Mouse (Mus musculus): ENCODE measurements at regions not wholly inside any gene's neighbourhood (a gene's known extent, or its start where the extent isn't known, plus 50 kb on each side); places are given as distances from the start of the nearest gene placed in this dataset.

- no peak for TF ChIP-seq CTCF (conservative IDR thresholded peaks at IDR 0.05)
- no peak for DNase-seq (ENCODE audit: low spot score in 2 of 2)
- no peak overlapping the region for H3K27ac ChIP-seq
Observed at GRCm38 (mm10) chr15:56042449-56042848, 1435.0 kb downstream of the Slc22a22 start.

GRCm38 (mm10) chr15:56030007-56030406, 1447.4 kb downstream of the Slc22a22 start:
- DNase-seq (ENCODE audit: low spot score in 2 of 2) = no peak
- Histone ChIP-seq H3K4me3 (no peak overlapping the region), H3K27ac (no peak overlapping the region)
- no peak for TF ChIP-seq CTCF (conservative IDR thresholded peaks at IDR 0.05)

More at GRCm38 (mm10) chr15:56042449-56042848, 1435.0 kb downstream of the Slc22a22 start:
- H3K4me3 ChIP-seq = no peak overlapping the region

GRCm38 (mm10) chr15:56027197-56027818, 1450.1 kb downstream of the Slc22a22 start:
- no peak for DNase-seq (ENCODE audit: low spot score in 2 of 2)
- no peak for TF ChIP-seq CTCF (conservative IDR thresholded peaks at IDR 0.05)
- no peak overlapping the region for H3K27ac ChIP-seq
- no peak overlapping the region for H3K4me3 ChIP-seq

- no peak for DNase-seq (ENCODE audit: low spot score in 2 of 2)
- no peak overlapping the region for H3K4me3 ChIP-seq
- no peak for TF ChIP-seq CTCF (conservative IDR thresholded peaks at IDR 0.05)
- H3K27ac ChIP-seq = no peak overlapping the region
Observed at GRCm38 (mm10) chr15:56024705-56025104, 1452.7 kb downstream of the Slc22a22 start.

- DNase-seq (ENCODE audit: low spot score in 2 of 2) = no peak
- Histone ChIP-seq H3K4me3 (no peak overlapping the region), H3K27ac (no peak overlapping the region)
- TF ChIP-seq CTCF (conservative IDR thresholded peaks at IDR 0.05) = no peak
Observed at GRCm38 (mm10) chr15:56023862-56024484, 1453.5 kb downstream of the Slc22a22 start.

GRCm38 (mm10) chr15:56022315-56022714, 1455.1 kb downstream of the Slc22a22 start:
- H3K27ac ChIP-seq = no peak overlapping the region
- no peak for TF ChIP-seq CTCF (conservative IDR thresholded peaks at IDR 0.05)
- no peak for DNase-seq (ENCODE audit: low spot score in 2 of 2)
- H3K4me3 ChIP-seq = no peak overlapping the region

GRCm38 (mm10) chr15:56018141-56018540, 1459.3 kb downstream of the Slc22a22 start:
- Histone ChIP-seq H3K4me3 (no peak overlapping the region), H3K27ac (no peak overlapping the region)
- TF ChIP-seq CTCF (conservative IDR thresholded peaks at IDR 0.05) = no peak
- DNase-seq (ENCODE audit: low spot score in 2 of 2) = no peak

- DNase-seq (ENCODE audit: low spot score in 2 of 2) = no peak
- Histone ChIP-seq H3K27ac (no peak overlapping the region), H3K4me3 (no peak overlapping the region)
- TF ChIP-seq CTCF (conservative IDR thresholded peaks at IDR 0.05) = no peak
Observed at GRCm38 (mm10) chr15:56017561-56017960, 1459.9 kb downstream of the Slc22a22 start.

GRCm38 (mm10) chr15:56016070-56016469, 1461.4 kb downstream of the Slc22a22 start:
- no peak overlapping the region for H3K27ac ChIP-seq
- no peak for DNase-seq (ENCODE audit: low spot score in 2 of 2)
- no peak for TF ChIP-seq CTCF (conservative IDR thresholded peaks at IDR 0.05)

GRCm38 (mm10) chr15:56014059-56014620, 1463.3 kb downstream of the Slc22a22 start:
- no peak overlapping the region for H3K4me3 ChIP-seq
- no peak for TF ChIP-seq CTCF (conservative IDR thresholded peaks at IDR 0.05)
- no peak overlapping the region for H3K27ac ChIP-seq
- no peak for DNase-seq (ENCODE audit: low spot score in 2 of 2)

More at GRCm38 (mm10) chr15:56016070-56016469, 1461.4 kb downstream of the Slc22a22 start:
- H3K4me3 ChIP-seq = no peak overlapping the region

GRCm38 (mm10) chr15:56008603-56009174, 1468.7 kb downstream of the Slc22a22 start:
- H3K27ac ChIP-seq = no peak overlapping the region
- no peak for DNase-seq (ENCODE audit: low spot score in 2 of 2)
- no peak overlapping the region for H3K4me3 ChIP-seq
- TF ChIP-seq CTCF (conservative IDR thresholded peaks at IDR 0.05) = no peak

GRCm38 (mm10) chr15:56007376-56007775, 1470.0 kb downstream of the Slc22a22 start:
- H3K4me3 ChIP-seq = no peak overlapping the region
- no peak for TF ChIP-seq CTCF (conservative IDR thresholded peaks at IDR 0.05)
- no peak for DNase-seq (ENCODE audit: low spot score in 2 of 2)
- no peak overlapping the region for H3K27ac ChIP-seq

- Histone ChIP-seq H3K27ac (no peak overlapping the region), H3K4me3 (no peak overlapping the region)
- no peak for TF ChIP-seq CTCF (conservative IDR thresholded peaks at IDR 0.05)
- no peak for DNase-seq (ENCODE audit: low spot score in 2 of 2)
Observed at GRCm38 (mm10) chr15:56005361-56005760, 1472.1 kb downstream of the Slc22a22 start.
